Mouse (Mus musculus) heart, embryonic 12.5 days (tissue): ENCODE results near the gene Mlec. TPM values are rescaled to one million over a fixed set of nuclear protein-coding genes. Genes with fewer than 3 reads are reported as not detected.
A peak's percentile ranks its signal among the peaks of the same experiment; 100 is the strongest.

Experiments used
- ATAC-seq: fragments of 200-750 bp; cut with Nextera tagmentation; 2 replicates; pipeline ENCODE4 v1.8.0; 2017; ENCODE audit warnings: moderate TSS enrichment, moderate library complexity; ENCODE audit not compliant: insufficient number of reproducible peaks, low FRiP score
- H3K27ac ChIP-seq: fragments of 300-500 bp; sonication (generic); 2 replicates; pipeline ENCODE4 v1.5.1; 2016; ENCODE audit warnings: mild to moderate bottlenecking, moderate library complexity; ENCODE audit not compliant: poor library complexity, severe bottlenecking
- H3K27me3 ChIP-seq: fragments of 300-500 bp; sonication (generic); replicated peaks from 2 replicates; pipeline ENCODE4 v1.6.1; 2016; ENCODE audit warnings: mild to moderate bottlenecking, moderate library complexity
- H3K36me3 ChIP-seq: fragments of 300-500 bp; sonication (generic); 2 replicates; pipeline ENCODE4 v1.6.1; 2016; ENCODE audit warnings: mild to moderate bottlenecking, moderate library complexity
- H3K4me1 ChIP-seq: fragments of 300-500 bp; sonication (generic); replicated peaks from 2 replicates; pipeline ENCODE4 v1.6.1; 2016; ENCODE audit warnings: mild to moderate bottlenecking
- H3K4me2 ChIP-seq: fragments of 300-500 bp; sonication (generic); 2 replicates; pipeline ENCODE4 v1.6.1; 2016; ENCODE audit warnings: mild to moderate bottlenecking, moderate library complexity
- H3K4me3 ChIP-seq: fragments of 300-500 bp; sonication (generic); 2 replicates; pipeline ENCODE4 v1.5.1; 2016; ENCODE audit warnings: mild to moderate bottlenecking
- H3K9ac ChIP-seq: fragments of 300-500 bp; sonication (generic); 2 replicates; pipeline ENCODE4 v1.6.1; 2016; ENCODE audit warnings: mild to moderate bottlenecking, moderate library complexity
- H3K9me3 ChIP-seq: fragments of 300-500 bp; sonication (generic); replicated peaks from 2 replicates; pipeline ENCODE4 v1.6.1; 2016; ENCODE audit warnings: mild to moderate bottlenecking, moderate library complexity
- WGBS: fragments of 180-500 bp; shearing (Covaris S2); methylation state at CpG from one replicate; pipeline ENCODE4 v1.1.7; 2016; 5-methylcytosine and 5-hydroxymethylcytosine counted together
- polyA plus RNA-seq: library from polyadenylated mRNA; unstranded; fragments of >200 nt; fragmentation: Nextera tagmentation; extraction: Ambion mirVana; gene quantifications from 2 replicates; pipeline ENCODE4 v1.2.1, GENCODE M21; 2016

Mlec gene
- polyA plus RNA-seq, result 103 and 105 TPM in 2 replicates

- peak within 1 kb of the TSS; percentile 96 for H3K27ac ChIP-seq
- peak within 1 kb of the TSS; percentile 91 for H3K4me3 ChIP-seq
- H3K4me2 ChIP-seq, result peak within 1 kb of the TSS; percentile 83
- under 1% methylated on average over 74 of the region's 78 CpGs for WGBS
- H3K27me3 ChIP-seq, result no peaks in the 10 kb centered on the region
- H3K9ac ChIP-seq, result peak within 1 kb of the TSS; percentile 98
- H3K9me3 ChIP-seq, result no peaks in the 10 kb centered on the region
- ATAC-seq, result peak; percentile 99
- peaks cover 41% of the 10 kb centered on the region for H3K4me1 ChIP-seq
- 0 out of 2 replicates have a peak, but pooled peaks cover 3% of the 10 kb centered on the region for H3K36me3 ChIP-seq
These were observed at the start of gene Mlec for GRCm38 (mm10) chr5:115158040-115158983. TSS of gene Mlec (minus strand) at chr5:115158179.

DNA sequence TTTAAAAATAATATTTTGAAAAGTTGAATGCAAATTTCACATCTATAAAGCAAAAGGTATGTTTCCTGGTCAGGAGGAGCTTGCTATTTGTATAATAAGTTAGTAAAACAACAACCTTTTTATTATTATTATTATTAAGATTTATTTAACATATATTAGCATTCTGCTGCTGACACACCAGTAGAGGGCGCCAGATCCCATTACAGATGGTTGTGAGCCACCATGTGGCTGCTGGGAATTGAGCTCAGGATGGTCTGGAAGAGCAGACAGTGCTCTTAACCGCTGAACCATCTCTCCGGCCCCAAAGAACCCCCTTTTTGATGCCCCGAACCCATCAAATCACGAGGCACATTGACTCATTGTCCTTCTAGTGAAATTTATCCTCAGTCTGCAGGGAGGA is 49.3 kb upstream of the Mlec start:
- Histone ChIP-seq H3K27ac (no peak overlapping the region), H3K4me2 (no peak overlapping the region), H3K4me1 (peaks cover 24% of the 10 kb centered on the region), H3K9ac (no peak overlapping the region), H3K4me3 (no peak overlapping the region), H3K36me3 (no peaks in the 10 kb centered on the region), H3K27me3 (peaks cover 26% of the 10 kb centered on the region), H3K9me3 (no peaks in the 10 kb centered on the region)
- 54% methylated on average over 5 of the region's 5 CpGs for WGBS
- ATAC-seq, result no peak

DNA sequence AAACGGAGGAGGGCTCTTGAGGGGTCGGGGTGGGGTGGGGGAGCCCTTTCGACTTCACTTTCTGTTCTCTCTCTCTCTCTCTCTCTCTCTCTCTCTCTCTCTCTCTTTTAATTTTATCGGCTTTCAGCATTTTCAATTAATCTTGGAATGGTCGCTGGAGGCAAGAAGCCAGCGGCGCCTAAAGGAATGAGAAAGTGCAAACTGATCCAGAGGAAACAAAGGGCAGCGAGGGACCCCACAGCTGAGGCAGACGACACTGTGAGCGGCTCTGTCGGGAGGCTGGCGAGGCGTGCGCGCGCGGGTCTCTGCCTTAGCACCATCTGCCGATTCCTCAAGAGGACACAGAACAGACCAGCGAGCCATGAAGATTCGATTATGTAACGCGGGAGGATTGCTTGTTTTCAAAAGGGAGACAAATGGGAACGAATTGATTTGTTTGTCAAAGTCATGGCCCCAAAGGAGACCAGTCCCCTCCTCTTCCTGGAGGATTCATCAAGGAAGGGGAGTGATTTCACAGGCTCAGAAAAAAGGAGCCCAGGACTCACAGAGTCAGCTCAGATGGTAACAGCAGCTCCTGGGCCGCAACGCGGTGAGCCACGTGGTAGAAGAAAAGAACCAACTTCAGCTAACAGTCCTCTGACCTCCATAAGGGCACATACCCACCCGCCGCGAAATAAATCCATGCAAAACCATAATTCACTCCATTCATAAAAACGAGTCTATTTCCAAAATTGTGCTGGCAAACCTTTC is 46.8 kb upstream of the Mlec start:
- no peak for ATAC-seq

DNA sequence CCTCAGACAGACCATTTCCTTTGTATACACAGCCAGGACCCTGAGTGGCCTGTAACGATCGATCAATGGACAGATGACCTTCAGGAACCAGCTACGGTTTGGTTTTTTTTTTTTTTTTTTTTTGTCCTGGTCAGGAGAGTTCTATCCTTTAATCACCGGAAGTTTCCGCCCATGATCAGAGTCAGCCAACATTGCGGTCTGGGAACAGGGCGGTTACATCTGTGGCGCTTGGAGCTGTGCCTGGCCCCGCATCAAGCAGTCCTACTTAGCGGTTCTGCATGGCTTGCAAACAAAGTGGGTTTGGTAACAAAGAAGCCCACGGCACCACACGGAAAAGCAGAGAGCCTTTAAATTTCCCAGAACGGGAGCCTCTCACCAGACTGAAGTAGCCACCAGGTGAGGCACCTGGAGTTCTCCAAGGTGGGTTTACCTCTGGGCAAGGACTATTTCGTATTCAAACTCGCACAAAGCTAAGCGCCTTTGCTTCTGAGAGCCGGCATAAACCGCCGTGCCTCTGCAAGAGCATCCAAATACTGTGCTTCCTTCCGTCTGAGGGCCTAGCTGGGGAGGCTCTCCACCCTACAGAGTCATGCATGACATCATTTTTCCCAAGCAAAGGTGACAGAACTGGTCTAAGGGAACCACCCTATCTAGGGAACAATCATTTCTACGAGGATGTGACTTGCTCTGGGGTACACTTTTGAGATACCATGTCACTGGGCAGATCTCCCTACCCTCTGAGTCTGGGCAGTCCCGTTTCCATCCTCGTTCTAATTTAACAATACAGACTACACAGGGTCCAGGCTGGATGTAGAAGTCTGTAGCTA is 46.0 kb upstream of the Mlec start:
- ATAC-seq, result no peak
- no peak overlapping the region for H3K27ac ChIP-seq
- 17% methylated on average over 23 of the region's 23 CpGs for WGBS

More for the DNA sequence above, 46.8 kb upstream of the Mlec start:
- H3K4me2 ChIP-seq, result peak overlapping the region; percentile 77
- peaks cover 26% of the 10 kb centered on the region for H3K27me3 ChIP-seq
- H3K9me3 ChIP-seq, result no peaks in the 10 kb centered on the region
- H3K9ac ChIP-seq, result peak overlapping the region; percentile 56
- 5% methylated on average over 31 of the region's 31 CpGs for WGBS
- H3K4me1 ChIP-seq, result peaks cover 15% of the 10 kb centered on the region
- H3K27ac ChIP-seq, result no peak overlapping the region
- peak overlapping the region; percentile 45 for H3K4me3 ChIP-seq
- H3K36me3 ChIP-seq, result no peaks in the 10 kb centered on the region

DNA sequence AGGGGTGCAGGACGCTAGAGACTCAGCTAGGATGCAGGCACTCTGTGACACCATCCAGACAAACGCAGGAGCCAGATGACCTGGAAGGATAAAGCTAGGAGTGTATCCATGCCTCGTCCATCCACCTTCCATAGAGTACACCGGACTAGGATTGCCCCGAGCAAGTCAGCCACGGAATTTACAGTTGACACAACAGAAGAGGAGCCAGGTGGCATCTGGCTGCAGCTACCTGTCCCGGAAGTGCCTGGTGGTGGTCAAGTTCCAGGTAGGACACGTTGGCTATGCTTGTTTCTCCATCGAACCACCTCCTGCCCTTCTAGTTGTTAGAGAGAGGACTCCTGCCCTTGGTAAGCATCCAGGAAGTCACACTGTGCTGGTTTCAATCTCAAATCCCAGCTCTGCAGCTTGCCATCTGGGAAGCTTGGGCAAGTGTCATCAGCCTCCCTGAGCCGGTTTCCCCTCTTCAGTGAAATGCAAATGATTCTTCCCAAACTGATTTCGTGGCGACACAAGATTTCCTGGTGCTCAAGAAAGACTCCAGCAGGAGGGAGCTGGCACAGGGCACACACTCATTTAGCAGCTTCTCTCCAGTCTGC is 36.7 kb upstream of the Mlec start:
- ATAC-seq, result no peak
- peak overlapping the region; percentile 57 for H3K4me3 ChIP-seq
- no peaks in the 10 kb centered on the region for H3K9me3 ChIP-seq
- no peaks in the 10 kb centered on the region for H3K36me3 ChIP-seq
- peaks cover 74% of the 10 kb centered on the region for H3K27me3 ChIP-seq
- H3K4me2 ChIP-seq, result peak overlapping the region; percentile 99
- no peak overlapping the region for H3K9ac ChIP-seq
- no peak overlapping the region for H3K27ac ChIP-seq
- 5% methylated on average over 12 of the region's 12 CpGs for WGBS
- peaks cover 24% of the 10 kb centered on the region for H3K4me1 ChIP-seq

More for the DNA sequence above, 46.0 kb upstream of the Mlec start:
- Histone ChIP-seq H3K36me3 (no peaks in the 10 kb centered on the region), H3K4me1 (peaks cover 15% of the 10 kb centered on the region), H3K27me3 (peaks cover 26% of the 10 kb centered on the region), H3K9me3 (no peaks in the 10 kb centered on the region), H3K4me3 (peak overlapping the region; percentile 45), H3K4me2 (peak overlapping the region; percentile 77), H3K9ac (no peak overlapping the region; the same call in 1 of the 2 replicates)

DNA sequence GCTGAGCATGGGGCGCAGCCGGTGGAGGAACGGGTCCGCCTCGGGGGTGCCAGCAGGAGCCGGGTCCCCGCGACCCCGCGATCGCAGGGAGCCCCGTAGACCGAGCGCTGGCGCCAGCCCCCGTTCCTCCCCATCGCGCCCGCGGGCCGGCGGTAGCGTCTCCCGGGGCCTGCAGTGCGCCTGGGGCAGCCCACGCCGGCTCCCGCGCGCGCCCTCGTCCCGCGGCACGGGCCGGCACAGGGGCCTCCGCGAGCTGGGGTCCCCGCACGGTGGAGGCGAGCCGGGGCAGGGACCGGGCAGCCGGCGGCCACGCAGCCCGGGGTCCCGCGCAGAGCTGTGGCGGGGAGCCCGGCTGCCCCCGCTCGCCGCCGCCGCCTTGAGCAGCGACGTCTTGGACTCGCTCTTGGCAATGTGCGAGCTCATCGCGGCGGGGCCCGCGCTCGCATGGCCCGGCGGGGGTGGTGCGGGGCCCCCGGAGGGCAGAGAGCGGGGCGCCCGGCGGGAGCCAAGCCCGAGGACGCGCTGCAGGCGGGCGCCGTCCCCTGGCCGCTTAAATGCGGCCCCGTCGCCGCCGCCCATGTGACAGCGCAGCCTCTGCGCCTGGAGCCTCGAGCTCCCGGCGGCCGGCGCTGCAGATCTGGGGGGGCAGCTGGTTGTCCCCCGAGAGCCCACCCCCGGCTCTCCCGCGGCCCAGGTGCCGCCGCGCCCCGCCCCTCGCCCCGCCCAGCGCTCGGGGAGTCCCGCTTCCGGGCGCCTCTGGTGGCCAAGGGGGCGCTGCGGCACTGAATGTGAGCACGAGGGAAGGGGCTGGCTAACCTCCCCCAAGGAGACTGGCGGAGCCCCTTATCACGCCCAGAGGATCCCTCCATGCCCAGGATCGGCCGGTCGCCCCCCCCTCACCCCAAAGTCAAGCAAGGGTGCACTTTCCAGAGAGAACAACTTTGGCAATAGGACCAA is 36.0 kb upstream of the Mlec start, which contains the start of gene Cabp1:
Gene Cabp1 (minus strand): TSS at position 713 of the 957 bp plus-strand sequence.
- under 1% methylated on average over 111 of the region's 116 CpGs for WGBS

GRCm38 (mm10) chr5:115193226-115193625 is 35.2 kb upstream of the Mlec start:
- Histone ChIP-seq H3K4me1 (peaks cover 24% of the 10 kb centered on the region), H3K4me3 (peak overlapping the region; percentile 57), H3K27me3 (peaks cover 81% of the 10 kb centered on the region), H3K36me3 (no peaks in the 10 kb centered on the region), H3K9me3 (no peaks in the 10 kb centered on the region), H3K9ac (peak overlapping the region; percentile 60), H3K27ac (no peak overlapping the region), H3K4me2 (peak overlapping the region; percentile 99)
- 1% methylated on average over 34 of the region's 34 CpGs for WGBS
- no peak for ATAC-seq

More for the DNA sequence above, 36.0 kb upstream of the Mlec start, which contains the start of gene Cabp1:
- peak; percentile 42; the same call in 1 of the 2 replicates for ATAC-seq
- Histone ChIP-seq H3K4me2 (peak within 1 kb of the TSS; percentile 99), H3K9me3 (no peaks in the 10 kb centered on the region), H3K4me3 (peak within 1 kb of the TSS; percentile 57), H3K4me1 (peaks cover 24% of the 10 kb centered on the region), H3K36me3 (no peaks in the 10 kb centered on the region), H3K27ac (no peak within 1 kb of the TSS), H3K9ac (peak within 1 kb of the TSS; percentile 60), H3K27me3 (peaks cover 81% of the 10 kb centered on the region)

GRCm38 (mm10) chr5:115192828-115193195 is 34.8 kb upstream of the Mlec start:
- peak overlapping the region; percentile 99 for H3K4me2 ChIP-seq

More at GRCm38 (mm10) chr5:115192828-115193195, 34.8 kb upstream of the Mlec start:
- WGBS, result 16% methylated on average over 7 of the region's 7 CpGs
- no peak for ATAC-seq
- H3K4me1 ChIP-seq, result peaks cover 25% of the 10 kb centered on the region
- no peaks in the 10 kb centered on the region for H3K36me3 ChIP-seq
- H3K27me3 ChIP-seq, result peaks cover 81% of the 10 kb centered on the region
- H3K9ac ChIP-seq, result no peak overlapping the region
- H3K9me3 ChIP-seq, result no peaks in the 10 kb centered on the region
- no peak overlapping the region for H3K27ac ChIP-seq
- H3K4me3 ChIP-seq, result peak overlapping the region; percentile 57
